Mouse (Mus musculus) limb, embryonic 15.5 days (tissue): Measurements from ENCODE around the gene Atp5j2. TPM values are rescaled to one million over a fixed set of nuclear protein-coding genes. Genes with fewer than 3 reads are reported as not detected.
A peak's percentile ranks its signal among the peaks of the same experiment; 100 is the strongest.

ENCODE experiments used
- ATAC-seq: fragments of 200-750 bp; cut with Nextera tagmentation; 2 replicates; pipeline ENCODE4 v1.8.0; 2017; ENCODE audit warnings: low read depth, moderate TSS enrichment; ENCODE audit not compliant: insufficient number of reproducible peaks, low FRiP score, low TSS enrichment
- H3K27ac ChIP-seq: fragments of 300-500 bp; sonication (generic); 2 replicates; pipeline ENCODE4 v1.5.1; 2015; ENCODE audit warnings: moderate library complexity, mild to moderate bottlenecking, inconsistent platforms
- H3K27me3 ChIP-seq: fragments of 300-500 bp; sonication (generic); 2 replicates; pipeline ENCODE4 v1.6.1; 2015; ENCODE audit warnings: inconsistent platforms
- H3K36me3 ChIP-seq: fragments of 300-500 bp; sonication (generic); 2 replicates; pipeline ENCODE4 v1.6.1; 2015; ENCODE audit warnings: inconsistent platforms
- H3K4me1 ChIP-seq: fragments of 300-500 bp; sonication (generic); 2 replicates; pipeline ENCODE4 v1.6.1; 2015; ENCODE audit warnings: inconsistent platforms
- H3K4me2 ChIP-seq: fragments of 300-500 bp; sonication (generic); 2 replicates; pipeline ENCODE4 v1.6.1; 2015; ENCODE audit warnings: mild to moderate bottlenecking, inconsistent platforms
- H3K4me3 ChIP-seq: fragments of 300-500 bp; sonication (generic); 2 replicates; pipeline ENCODE4 v1.5.1; 2015; ENCODE audit warnings: mild to moderate bottlenecking, inconsistent platforms
- H3K9ac ChIP-seq: fragments of 300-500 bp; sonication (generic); 2 replicates; pipeline ENCODE4 v1.6.1; 2015; ENCODE audit warnings: inconsistent platforms
- H3K9me3 ChIP-seq: fragments of 300-500 bp; sonication (generic); 2 replicates; pipeline ENCODE4 v1.6.1; 2016; ENCODE audit warnings: inconsistent platforms
- WGBS: fragments of 180-500 bp; shearing (Covaris S2); methylation state at CpG from one replicate; pipeline ENCODE4 v1.1.7; 2015; 5-methylcytosine and 5-hydroxymethylcytosine counted together
- polyA plus RNA-seq: library from polyadenylated mRNA; unstranded; fragments of >200 nt; fragmentation: Nextera tagmentation; extraction: Ambion mirVana; gene quantifications from 2 replicates; pipeline ENCODE4 v1.2.1, GENCODE M21; 2015

Atp5j2 gene
- polyA plus RNA-seq, 1 experiment from 2014 or later = 623 TPM

DNA sequence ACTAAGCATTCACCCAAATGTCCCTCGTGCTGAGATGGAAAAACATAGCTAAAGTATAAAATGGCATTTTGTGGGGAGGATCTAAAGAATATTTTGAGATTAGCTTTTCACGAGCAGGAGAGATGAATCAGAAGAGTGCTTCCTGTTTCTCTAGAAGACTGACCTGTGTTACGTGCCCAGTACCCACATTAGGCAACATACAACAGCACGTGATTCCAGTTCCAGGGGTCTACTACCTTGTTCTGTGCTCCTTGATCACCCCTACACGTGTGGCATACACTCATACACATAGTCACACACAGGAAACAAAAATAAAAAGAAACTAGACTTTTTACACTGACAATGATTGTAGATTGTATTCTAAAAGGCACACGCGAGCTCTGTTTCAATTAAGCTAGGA, 8.5 kb upstream of the Atp5j2 start:
- H3K27me3 ChIP-seq = no peaks in the 10 kb centered on the region
- no peak overlapping the region for H3K27ac ChIP-seq
- no peak overlapping the region for H3K9ac ChIP-seq
- peak overlapping the region; percentile 81 for H3K4me3 ChIP-seq
- no peaks in the 10 kb centered on the region for H3K9me3 ChIP-seq
- ATAC-seq = no peak
- WGBS = 77% methylated on average over 7 of the region's 7 CpGs
- peaks cover 20% of the 10 kb centered on the region for H3K36me3 ChIP-seq
- H3K4me1 ChIP-seq = peaks cover 16% of the 10 kb centered on the region
- 0 out of 2 replicates have a peak overlapping the region, but pooled peaks have one; percentile 93 for H3K4me2 ChIP-seq

DNA sequence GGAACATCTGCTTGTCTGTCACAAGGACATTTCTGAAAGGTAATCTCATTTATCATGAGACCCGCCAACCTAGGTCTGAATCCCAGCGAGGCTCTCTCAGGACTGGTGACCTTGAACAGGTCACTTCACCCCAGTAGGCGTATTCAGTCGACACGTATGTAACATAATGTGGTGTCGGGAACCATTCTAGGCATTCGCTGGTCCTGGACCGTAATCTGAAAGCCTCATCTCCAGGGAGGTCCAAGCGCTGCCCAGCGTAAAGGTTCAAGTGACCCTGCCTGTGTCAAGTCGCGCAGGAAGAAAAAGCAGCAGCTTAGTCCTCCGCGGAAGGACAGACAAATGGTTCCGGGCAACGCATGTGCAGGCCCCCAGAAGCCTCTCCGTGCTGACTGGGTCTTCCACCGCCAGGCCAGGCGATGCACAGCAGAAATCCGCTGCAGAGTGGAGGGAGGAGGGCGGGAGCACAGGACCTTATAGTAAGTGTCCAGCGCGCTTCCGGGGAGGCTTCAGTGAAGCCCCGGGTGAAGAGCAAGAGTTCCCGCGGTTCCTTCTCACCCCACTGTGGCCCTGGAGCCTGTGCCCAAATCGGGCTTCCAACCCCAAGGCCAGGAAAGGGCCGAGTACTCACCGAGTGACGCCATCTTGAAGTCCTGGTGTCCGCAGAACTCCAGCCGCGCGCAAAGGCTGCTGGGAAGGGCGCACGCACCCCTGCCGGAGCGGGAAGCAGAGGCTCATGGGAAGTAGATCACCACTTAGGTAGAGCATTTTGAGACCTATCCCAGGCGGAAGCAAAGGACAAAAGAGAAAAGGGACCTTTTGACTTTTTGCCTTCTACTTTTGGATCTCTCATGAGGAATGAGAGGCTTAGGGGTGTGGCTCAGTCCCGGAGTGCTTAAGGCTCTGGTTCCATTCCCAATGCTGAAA, 725 bp downstream of the Atp5j2 start:
- Histone ChIP-seq H3K27me3 (no peaks in the 10 kb centered on the region), H3K4me3 (peak overlapping the region; percentile 79), H3K36me3 (peaks cover 47% of the 10 kb centered on the region), H3K9me3 (no peaks in the 10 kb centered on the region), H3K9ac (peak overlapping the region; percentile 82), H3K4me2 (peak overlapping the region; percentile 70), H3K27ac (peak overlapping the region; percentile 89), H3K4me1 (peaks cover 18% of the 10 kb centered on the region)
- under 1% methylated on average over 41 of the region's 41 CpGs for WGBS
- ATAC-seq = peak; percentile 81

DNA sequence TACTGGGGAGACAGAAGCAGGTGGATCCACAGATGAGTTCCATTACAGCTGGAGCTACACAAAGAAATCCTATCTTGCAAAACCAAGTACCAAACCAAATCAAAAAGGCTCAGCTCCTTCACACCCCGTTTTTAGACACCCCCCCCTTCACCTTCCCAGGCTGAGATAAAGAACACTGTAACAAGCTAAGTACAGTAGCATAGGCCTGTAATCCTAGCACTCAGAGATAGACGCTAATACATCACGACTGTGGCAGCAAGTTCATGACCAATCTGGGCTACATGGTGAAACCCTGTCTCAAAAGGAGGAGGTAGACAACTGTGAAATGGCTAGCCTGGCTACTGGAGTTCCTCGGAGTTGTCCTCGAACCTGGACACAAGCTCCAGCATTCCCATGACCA, 1.5 kb downstream of the Atp5j2 start:
- Histone ChIP-seq H3K36me3 (peaks cover 47% of the 10 kb centered on the region), H3K27me3 (no peaks in the 10 kb centered on the region)

DNA sequence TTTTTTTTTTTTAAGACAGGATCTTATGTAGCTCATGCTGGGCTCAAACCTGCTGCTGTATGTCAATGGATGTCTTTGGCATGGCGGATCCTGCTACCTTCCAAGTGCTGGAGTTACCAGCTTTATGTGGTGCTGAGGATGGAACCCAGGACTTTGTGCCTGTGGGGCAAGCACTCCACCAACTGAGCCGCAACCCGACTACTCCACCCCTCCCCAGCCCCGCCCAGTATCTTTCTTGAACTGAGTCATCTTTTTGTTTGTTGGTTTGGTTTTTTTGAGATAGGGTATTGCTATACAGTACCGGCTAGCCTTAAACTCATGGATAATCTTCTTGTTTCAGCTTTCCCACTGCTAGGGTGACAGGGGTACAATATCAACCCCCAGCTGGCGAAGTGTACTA, 2.4 kb downstream of the Atp5j2 start:
- H3K4me3 ChIP-seq = no peak overlapping the region
- H3K9ac ChIP-seq = no peak overlapping the region

More for the DNA sequence above, 1.5 kb downstream of the Atp5j2 start:
- Histone ChIP-seq H3K9me3 (no peaks in the 10 kb centered on the region), H3K4me2 (peak overlapping the region; percentile 70), H3K4me3 (peak overlapping the region; percentile 79), H3K27ac (no peak overlapping the region), H3K9ac (peak overlapping the region; percentile 82), H3K4me1 (peaks cover 18% of the 10 kb centered on the region)
- 42% methylated on average over 5 of the region's 5 CpGs for WGBS
- no peak for ATAC-seq

DNA sequence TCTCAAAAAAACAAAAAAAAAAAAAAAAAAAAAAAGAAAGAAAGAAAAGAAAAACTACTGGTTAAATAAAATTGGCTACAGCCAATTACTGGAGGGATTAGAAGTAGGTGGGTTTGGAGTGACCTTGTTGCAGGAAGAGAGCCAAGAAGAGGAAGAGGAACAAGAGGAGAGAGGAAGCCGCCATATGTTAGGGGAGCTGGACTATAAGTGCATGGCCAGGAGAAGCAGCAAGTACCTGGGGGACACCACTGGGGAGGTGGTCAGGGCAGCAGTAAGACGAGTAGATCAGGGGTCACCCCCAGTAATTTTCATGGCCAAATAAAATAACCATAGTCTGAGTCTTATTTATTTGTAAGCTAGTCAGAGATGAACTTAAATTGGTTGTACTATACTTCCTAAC, 6.6 kb downstream of the Atp5j2 start:
- no peak overlapping the region for H3K4me2 ChIP-seq
- H3K36me3 ChIP-seq = peaks cover 78% of the 10 kb centered on the region
- WGBS = 80% methylated on average over 2 of the region's 2 CpGs
- no peak for ATAC-seq
- H3K4me1 ChIP-seq = peaks cover 8% of the 10 kb centered on the region
- H3K27me3 ChIP-seq = no peaks in the 10 kb centered on the region
- H3K27ac ChIP-seq = no peak overlapping the region
- H3K9ac ChIP-seq = no peak overlapping the region
- H3K4me3 ChIP-seq = no peak overlapping the region
- H3K9me3 ChIP-seq = no peaks in the 10 kb centered on the region

More for the DNA sequence above, 2.4 kb downstream of the Atp5j2 start:
- Histone ChIP-seq H3K4me1 (peaks cover 18% of the 10 kb centered on the region), H3K9me3 (no peaks in the 10 kb centered on the region), H3K36me3 (peaks cover 45% of the 10 kb centered on the region), H3K27me3 (no peaks in the 10 kb centered on the region), H3K4me2 (no peak overlapping the region), H3K27ac (no peak overlapping the region)
- WGBS = 87% methylated on average over 6 of the region's 6 CpGs
- ATAC-seq = no peak

DNA sequence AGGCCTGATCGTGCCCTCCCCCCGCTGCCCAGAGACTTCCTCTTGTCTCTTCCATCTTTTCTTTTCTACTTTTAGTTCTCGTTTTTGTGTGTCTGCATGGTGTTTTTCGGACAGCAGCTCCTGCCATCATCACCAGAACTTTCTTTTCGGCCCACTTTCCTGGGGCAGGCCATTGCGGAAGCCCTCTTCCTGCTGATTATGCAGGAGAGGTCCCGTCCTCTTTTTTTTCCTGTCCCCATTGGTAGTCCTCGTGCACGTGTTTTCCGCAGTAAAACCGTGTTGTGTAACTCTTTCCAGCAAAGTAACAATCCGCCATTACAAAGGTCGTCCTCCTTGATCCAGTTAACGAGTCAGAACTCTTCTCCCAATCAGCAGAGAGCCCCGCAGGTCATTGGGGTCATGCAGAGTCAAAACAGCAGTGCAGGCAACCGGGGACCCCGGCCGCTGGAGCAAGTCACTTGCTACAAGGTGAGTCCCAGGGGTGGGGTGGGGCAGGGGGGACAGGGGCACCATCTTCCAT, 13.3 kb downstream of the Atp5j2 start:
- H3K27ac ChIP-seq = no peak overlapping the region
- H3K4me1 ChIP-seq = no peaks in the 10 kb centered on the region
- no peaks in the 10 kb centered on the region for H3K9me3 ChIP-seq
- no peak for ATAC-seq
- H3K36me3 ChIP-seq = peaks cover 99% of the 10 kb centered on the region
- H3K9ac ChIP-seq = no peak overlapping the region
- H3K27me3 ChIP-seq = no peaks in the 10 kb centered on the region
- 79% methylated on average over 18 of the region's 18 CpGs for WGBS
- H3K4me3 ChIP-seq = no peak overlapping the region
- H3K4me2 ChIP-seq = no peak overlapping the region

DNA sequence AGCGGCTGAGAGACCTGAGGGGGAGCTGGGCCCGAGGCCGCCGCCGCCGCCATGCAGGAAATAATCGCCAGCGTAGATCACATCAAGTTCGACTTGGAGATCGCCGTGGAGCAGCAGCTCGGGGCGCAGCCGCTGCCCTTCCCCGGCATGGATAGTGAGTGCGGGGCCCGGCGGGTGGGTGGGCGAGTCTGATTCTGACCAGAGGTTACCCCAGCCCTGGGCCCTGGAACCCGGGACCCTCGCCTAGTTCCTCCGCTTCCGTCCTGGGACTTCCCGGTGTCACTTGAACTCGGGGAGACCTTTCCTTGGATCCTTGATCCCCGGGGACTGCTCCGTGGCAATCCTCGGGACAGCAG, 24.6 kb downstream of the Atp5j2 start:
- Histone ChIP-seq H3K27ac (peak overlapping the region; percentile 81), H3K4me2 (peak overlapping the region; percentile 82), H3K4me1 (peaks cover 25% of the 10 kb centered on the region), H3K4me3 (peak overlapping the region; percentile 96), H3K36me3 (peaks cover 43% of the 10 kb centered on the region), H3K9ac (peak overlapping the region; percentile 97), H3K9me3 (no peaks in the 10 kb centered on the region), H3K27me3 (no peaks in the 10 kb centered on the region)
- ATAC-seq = peak; percentile 27; the same call in 1 of the 2 replicates
- under 1% methylated on average over 28 of the region's 28 CpGs for WGBS

DNA sequence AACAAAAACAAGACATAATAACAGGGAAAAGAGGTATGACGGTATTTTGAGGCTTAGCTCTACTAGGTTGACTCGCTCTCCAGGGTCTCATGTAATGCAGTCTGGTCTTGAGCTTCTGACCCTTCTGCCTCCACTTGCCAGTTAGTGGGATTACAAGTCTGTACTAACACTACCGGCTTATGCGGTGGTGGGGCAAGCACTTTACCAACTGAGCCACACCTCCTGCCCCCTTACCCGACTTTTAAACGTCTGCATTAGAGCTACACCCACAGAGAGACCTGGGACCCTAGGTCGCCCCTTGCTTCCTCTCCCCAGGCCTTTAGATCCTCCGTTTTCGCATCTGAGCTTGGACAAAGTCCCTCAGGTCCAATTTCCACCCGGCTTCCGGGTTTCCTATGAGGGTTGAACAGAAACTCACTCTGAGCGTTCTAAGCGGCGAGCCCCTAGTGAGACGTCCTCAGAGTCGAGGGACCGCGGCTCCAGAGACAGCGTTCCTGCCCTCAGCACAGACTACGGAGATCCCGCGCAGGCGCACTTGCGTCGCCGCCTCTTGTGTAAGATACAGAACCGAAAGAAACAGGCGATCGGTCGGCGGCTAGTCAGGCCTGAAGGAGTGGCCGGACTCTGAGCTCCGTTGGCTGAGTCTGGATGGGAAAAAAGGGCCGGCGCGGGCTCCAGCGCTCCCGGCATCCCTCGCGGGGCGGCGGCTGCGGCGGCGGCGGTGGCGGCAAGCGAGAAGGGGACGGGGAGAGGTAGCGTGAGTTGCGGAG, 25.1 kb downstream of the Atp5j2 start, which contains the start of the genes Ptcd1 and Cpsf4:
TSS of gene Ptcd1 (minus strand) at position 573 of the 770 bp plus-strand sequence.
TSS of gene Cpsf4 (plus strand) at position 678 of the 770 bp plus-strand sequence.
- peak; percentile 92 for ATAC-seq
- Histone ChIP-seq H3K27me3 (no peaks in the 10 kb centered on the region), H3K4me1 (peaks cover 25% of the 10 kb centered on the region), H3K4me3 (peak within 1 kb of the TSS; percentile 96), H3K4me2 (peak within 1 kb of the TSS; percentile 82), H3K27ac (peak within 1 kb of the TSS; percentile 81), H3K9ac (peak within 1 kb of the TSS; percentile 97), H3K36me3 (peaks cover 43% of the 10 kb centered on the region), H3K9me3 (no peaks in the 10 kb centered on the region)
- WGBS = under 1% methylated on average over 50 of the region's 51 CpGs

DNA sequence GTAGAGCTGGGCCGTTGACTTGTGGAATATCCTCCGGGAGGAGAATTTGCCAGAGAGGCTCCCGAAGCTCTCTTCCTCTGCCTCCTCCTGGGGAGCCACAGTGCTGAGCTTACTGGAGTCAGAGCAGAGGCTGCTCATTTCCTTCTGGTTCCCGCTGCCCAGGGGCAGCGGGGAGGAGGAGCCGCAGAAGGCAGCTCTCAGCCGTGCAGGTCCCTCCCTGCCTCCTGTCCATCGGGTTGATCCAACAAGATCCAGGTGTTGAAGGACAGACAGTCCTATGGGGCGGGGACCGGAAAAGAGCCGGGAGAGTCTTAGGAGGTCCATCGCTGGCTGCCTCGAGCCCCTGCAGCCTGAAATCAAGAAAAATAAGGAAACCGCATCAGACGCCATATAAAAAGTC, 26.7 kb downstream of the Atp5j2 start:
- H3K9ac ChIP-seq = no peak overlapping the region
- ATAC-seq = no peak
- H3K27ac ChIP-seq = no peak overlapping the region
- H3K4me3 ChIP-seq = no peak overlapping the region
- H3K9me3 ChIP-seq = no peaks in the 10 kb centered on the region
- peaks cover 25% of the 10 kb centered on the region for H3K4me1 ChIP-seq
- H3K36me3 ChIP-seq = peaks cover 47% of the 10 kb centered on the region
- no peaks in the 10 kb centered on the region for H3K27me3 ChIP-seq
- 86% methylated on average over 15 of the region's 15 CpGs for WGBS
- H3K4me2 ChIP-seq = no peak overlapping the region

DNA sequence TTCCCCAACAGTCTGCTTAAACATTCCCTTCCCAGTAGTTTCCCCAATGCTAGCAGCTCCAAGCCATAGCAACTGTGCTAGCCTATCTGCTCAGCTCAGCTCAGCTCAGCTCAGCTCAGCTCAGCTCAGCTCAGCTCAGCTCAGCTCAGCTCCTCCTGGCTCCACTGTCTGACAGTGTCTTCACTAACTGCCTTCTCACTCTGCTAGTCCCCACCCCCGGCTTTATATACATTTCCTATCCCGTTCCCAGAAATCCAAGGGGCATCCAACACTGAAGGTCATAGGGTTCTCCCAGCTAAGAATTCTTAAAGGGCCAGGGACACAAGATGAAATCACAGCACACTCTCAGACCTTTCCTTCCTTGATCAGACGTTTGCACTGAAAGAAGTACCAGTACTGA, 27.2 kb downstream of the Atp5j2 start:
- H3K27ac ChIP-seq = no peak overlapping the region
- H3K27me3 ChIP-seq = no peaks in the 10 kb centered on the region
- peaks cover 52% of the 10 kb centered on the region for H3K36me3 ChIP-seq
- H3K4me2 ChIP-seq = no peak overlapping the region
- no peak for ATAC-seq
- WGBS = 70% methylated on average over 3 of the region's 3 CpGs
- H3K9me3 ChIP-seq = no peaks in the 10 kb centered on the region
- no peak overlapping the region for H3K4me3 ChIP-seq
- H3K9ac ChIP-seq = no peak overlapping the region
- peaks cover 25% of the 10 kb centered on the region for H3K4me1 ChIP-seq

DNA sequence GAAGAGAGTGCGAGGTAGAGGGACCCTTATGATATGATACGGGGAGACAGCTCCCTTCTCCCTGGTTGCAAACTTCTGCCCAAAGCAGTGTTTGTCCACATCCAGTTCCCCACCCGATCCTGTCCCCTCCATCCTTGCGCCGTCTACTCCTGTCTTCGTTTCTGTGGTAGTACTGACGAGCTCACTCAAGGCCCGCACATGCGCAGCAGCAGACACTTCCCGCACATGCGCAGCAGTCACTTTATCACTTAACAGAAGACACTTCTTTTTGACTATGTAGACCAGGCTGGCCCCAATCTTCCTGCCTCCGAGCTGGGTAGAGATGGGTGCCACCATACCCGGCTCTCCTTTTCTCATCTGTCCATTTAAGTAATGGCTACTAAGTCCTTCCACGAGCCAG, 30.5 kb downstream of the Atp5j2 start:
- WGBS = 93% methylated on average over 14 of the region's 14 CpGs
- no peak overlapping the region for H3K4me3 ChIP-seq
- H3K9ac ChIP-seq = no peak overlapping the region
- peaks cover 80% of the 10 kb centered on the region for H3K36me3 ChIP-seq
- H3K4me2 ChIP-seq = no peak overlapping the region
- no peak overlapping the region for H3K27ac ChIP-seq
- ATAC-seq = no peak
- H3K27me3 ChIP-seq = no peaks in the 10 kb centered on the region
- H3K9me3 ChIP-seq = no peaks in the 10 kb centered on the region
- H3K4me1 ChIP-seq = peaks cover 10% of the 10 kb centered on the region
